Mouse (Mus musculus) gastrocnemius, postnatal 25 days (tissue): ENCODE measurements around the gene Ddit4. TPM values are rescaled to one million over a fixed set of nuclear protein-coding genes. Genes with fewer than 3 reads are reported as not detected.

Experiments used
- DNase-seq: peaks from one replicate; pipeline ENCODE4 v3.0.0; 2022
- total RNA-seq, 2 experiments: library from RNA; stranded (reverse); gene quantifications; 1 replicate in 1 of 2; 2 replicates in 1 of 2; pipeline ENCODE4 v1.2.3; 2021

Ddit4 gene
- total RNA-seq, 2 experiments from 2014 or later, result 8.6 to 11.4 TPM

- peak; percentile 66 for DNase-seq
Observed at GRCm38 (mm10) chr10:59972534-59972933, 20.9 kb upstream of the Ddit4 start.

DNA sequence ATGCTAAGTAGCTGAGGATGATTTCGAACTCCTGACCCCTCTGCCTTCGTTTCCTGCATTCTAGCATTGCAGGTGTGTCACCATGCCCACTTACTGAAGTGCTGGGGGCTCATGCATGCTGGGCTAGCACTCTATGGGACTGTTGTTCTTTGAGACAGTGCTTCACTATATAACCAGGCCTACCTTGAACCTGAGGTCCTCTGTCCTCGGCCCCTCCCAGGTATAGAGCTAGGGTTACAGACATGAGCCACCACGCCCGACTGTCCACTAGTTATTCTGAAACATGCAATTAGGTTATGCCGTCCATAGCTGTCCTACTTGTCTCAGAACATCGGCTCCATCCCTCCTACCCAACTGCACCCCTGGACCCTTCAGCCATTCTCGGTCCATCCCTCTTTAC is 20.2 kb upstream of the Ddit4 start:
- no peak for DNase-seq

- peak; percentile 74 for DNase-seq
Observed at GRCm38 (mm10) chr10:59970450-59971062, 18.9 kb upstream of the Ddit4 start.

GRCm38 (mm10) chr10:59969821-59970449 is 18.3 kb upstream of the Ddit4 start:
- DNase-seq, result peak; percentile 91

DNA sequence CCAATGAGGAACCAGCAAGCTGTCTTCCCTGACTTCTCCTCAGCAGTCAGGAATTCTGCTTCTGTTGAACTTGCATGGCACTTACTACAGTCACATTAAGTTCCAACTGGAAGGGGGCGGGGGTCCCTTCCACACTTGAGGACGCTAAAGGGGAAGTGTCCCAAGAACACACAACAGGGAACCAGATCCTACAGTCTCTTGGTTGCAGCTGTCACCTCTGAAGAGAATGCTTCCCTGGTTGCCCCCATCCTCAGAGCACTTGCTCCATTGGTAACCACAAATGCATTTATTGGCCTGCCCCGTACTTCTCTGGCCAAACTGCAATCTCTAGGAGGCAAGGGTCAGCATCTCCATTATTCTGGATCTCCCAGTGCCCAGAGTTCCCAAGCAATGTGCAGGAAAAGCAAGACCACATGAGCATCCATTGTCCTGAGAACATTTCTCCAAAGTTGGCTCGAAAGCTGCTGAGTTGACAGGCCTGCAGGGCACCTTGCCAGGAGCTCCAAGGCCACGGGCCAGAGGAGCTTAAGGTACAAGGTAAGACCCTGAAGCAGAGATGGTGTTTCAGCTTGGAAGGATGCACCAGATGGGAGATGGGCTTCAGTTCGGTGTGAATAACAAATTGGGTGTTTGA is 15.8 kb upstream of the Ddit4 start:
- DNase-seq, result peak; percentile 63

GRCm38 (mm10) chr10:59966743-59967142 is 15.1 kb upstream of the Ddit4 start:
- DNase-seq, result no peak

DNA sequence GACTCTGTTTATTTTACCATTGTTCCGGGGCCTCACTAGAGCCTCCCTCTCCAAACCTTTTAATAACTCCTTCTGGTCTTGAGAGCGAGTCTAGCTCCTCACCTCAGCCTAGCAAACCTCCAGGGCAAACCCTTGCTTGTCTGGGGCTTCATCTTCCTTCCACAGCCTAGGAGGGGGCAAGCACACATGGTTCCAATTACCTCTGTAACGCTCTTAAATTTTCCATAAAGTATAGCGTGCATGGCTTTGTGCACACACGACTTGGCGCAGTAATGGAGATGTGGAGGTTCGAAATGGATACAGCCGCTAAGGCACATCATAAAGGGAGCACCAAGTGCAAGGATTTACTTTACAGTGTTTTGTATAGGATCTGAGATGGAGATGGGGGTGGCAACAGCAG is 14.2 kb upstream of the Ddit4 start:
- no peak for DNase-seq

- DNase-seq, result no peak
Observed at GRCm38 (mm10) chr10:59965362-59965695, 13.7 kb upstream of the Ddit4 start.

- DNase-seq, result no peak
Observed at GRCm38 (mm10) chr10:59964504-59965361, 13.1 kb upstream of the Ddit4 start.

GRCm38 (mm10) chr10:59963609-59964008 is 12.0 kb upstream of the Ddit4 start:
- no peak for DNase-seq

GRCm38 (mm10) chr10:59959517-59959916 is 7.9 kb upstream of the Ddit4 start:
- DNase-seq, result no peak

- no peak for DNase-seq
Observed at GRCm38 (mm10) chr10:59958458-59958857, 6.8 kb upstream of the Ddit4 start.

GRCm38 (mm10) chr10:59957171-59958149 is 5.8 kb upstream of the Ddit4 start:
- DNase-seq, result peak; percentile 69

DNA sequence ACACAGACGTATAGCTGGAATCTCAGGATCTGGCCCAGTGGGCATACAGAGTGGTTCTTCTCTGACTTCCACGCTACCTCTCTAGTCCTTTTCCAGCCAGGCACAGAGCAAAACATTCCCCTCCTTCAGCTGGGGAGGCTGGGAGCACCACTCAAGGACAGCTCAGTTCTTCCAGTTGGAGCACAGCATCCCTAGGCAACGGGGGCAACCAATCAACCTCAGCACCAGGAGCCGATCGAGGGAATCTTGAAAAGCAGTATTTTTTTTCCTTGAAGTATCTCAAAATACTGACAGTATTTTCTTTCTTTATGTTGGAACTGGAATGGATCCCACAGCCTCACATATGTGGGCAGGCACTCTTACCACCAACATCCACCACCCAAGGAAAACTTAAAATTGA is 5.0 kb upstream of the Ddit4 start:
- no peak for DNase-seq

DNA sequence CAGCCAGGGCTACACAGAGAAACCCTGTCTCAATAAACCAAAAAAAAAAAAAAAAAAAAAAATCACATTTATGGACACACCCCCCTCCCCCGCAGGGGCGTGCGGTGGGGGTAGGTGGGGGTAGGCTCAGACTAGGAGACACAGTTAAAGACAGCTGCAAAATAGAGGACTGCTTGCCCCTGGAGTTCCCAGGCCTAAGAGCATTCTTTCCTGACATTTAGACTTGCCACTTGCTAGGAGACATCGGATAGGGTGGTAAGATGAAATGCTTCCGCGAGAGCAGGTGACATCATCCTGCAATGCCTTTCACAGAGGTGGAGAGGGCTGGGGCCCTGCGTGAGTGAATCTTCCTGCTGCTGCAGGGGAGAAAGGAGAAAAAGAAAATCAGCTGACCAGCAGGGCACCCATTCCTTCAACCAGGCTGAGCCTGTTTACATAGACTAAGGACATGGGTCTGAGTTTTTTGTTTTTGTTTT is 2.0 kb upstream of the Ddit4 start:
- no peak for DNase-seq

GRCm38 (mm10) chr10:59952781-59953563 is 1.3 kb upstream of the Ddit4 start:
- peak; percentile 67 for DNase-seq

- peak; percentile 81 for DNase-seq
Observed at GRCm38 (mm10) chr10:59952152-59952780, 632 bp upstream of the Ddit4 start.

DNA sequence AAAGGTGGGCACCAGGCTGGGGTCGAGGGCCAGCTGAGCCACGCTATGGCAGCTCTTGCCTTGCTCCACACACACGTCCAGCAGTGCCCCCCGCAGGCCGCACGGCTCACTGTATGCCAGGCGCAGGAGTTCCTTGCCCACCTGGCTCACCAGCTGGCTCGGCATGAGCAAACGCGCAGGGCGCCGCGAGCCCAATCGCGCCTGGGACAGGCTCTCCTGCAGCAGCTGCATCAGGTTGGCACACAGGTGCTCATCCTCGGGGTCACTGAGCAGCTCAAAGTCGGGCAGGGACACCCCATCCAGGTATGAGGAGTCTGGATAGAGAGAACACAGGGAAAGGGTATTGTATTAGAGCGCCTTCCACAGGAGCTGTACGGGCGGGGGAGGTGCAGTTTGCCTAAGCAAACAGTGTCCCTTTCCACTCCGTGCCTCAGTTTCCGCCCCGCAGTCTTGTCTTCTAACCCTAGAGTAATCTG is 880 bp downstream of the Ddit4 start:
- DNase-seq, result peak; percentile 83

GRCm38 (mm10) chr10:59949783-59950605 is 1.6 kb downstream of the Ddit4 start:
- no peak for DNase-seq
